Mouse (Mus musculus): ENCODE results near the gene Ptgis.
A peak's percentile ranks its signal among the peaks of the same experiment; 100 is the strongest.

Ptgis gene

DNA sequence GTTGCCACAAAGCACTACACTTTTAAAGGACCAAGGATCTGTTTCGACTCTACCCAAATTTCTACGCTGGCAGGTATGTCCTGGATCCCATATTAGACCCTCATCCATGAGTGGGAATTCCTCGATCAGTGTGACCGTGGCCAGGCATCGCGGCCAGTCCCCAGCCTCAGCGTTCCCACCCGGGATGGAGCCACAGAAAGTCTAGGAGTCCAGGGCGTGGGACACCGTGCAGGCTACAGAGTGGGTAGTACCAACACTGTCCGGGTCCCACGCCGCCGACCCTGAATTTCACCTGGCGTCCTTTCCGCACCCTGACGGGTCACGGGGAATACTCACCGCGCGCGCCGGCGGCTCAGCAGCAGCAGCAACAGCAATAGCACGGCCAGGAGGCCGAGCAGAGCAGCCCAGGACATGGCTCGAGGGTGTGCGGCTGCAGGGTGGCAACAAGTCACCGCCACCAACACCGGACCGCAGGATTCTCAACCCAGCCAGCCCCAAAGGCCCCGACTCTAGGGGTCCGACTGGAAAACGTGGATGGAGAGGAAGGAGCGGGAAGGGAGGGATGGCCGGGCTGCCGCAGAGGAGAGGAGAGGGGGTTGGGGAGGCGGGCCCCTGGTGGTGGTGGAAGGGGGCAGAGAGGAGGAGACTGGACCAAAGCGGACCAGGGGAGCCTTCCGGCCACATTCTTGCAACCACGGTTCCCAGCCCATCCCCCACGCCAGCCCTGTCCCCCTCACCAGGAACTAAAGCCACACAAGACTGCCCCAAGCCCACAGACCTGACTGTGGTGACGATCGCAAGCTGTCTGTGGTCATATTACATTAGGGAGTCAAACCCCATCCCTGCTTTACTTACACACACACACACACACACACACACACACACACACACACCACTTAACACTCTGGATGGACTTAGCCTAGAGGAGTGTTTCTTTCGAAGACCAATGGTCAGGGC is at the start of gene Ptgis:
Gene Ptgis (minus strand): TSS at position 597 of the 957 bp plus-strand sequence.
- DNase-seq (ENCODE audit: low spot score in 2 of 2): no peak

- DNase-seq (ENCODE audit: low spot score in 2 of 2): no peak
These were observed 41.1 kb upstream of the Ptgis start for GRCm38 (mm10) chr2:167281461-167281860.

DNA sequence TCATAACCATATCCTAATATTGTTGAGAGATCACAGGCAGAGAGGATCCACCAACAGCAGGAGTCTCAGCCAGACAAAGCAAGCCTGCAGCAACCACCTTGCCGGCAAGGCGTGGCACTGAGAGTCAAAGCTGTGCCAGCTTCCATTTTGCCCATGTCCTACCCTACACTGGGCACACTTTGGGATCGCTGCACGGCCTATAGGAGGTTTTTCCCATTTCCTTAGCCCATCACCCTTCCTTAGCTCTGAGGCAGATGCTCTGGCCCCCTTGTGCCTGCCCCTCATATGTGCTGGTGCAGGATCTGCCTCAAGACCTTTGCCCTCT is 40.5 kb upstream of the Ptgis start:
- DNase-seq (ENCODE audit: low spot score in 2 of 2): no peak

GRCm38 (mm10) chr2:167280090-167280985 is 39.9 kb upstream of the Ptgis start:
- peak in 1 of 2 experiments; percentile 79 for DNase-seq (ENCODE audit: low spot score in 2 of 2)

DNA sequence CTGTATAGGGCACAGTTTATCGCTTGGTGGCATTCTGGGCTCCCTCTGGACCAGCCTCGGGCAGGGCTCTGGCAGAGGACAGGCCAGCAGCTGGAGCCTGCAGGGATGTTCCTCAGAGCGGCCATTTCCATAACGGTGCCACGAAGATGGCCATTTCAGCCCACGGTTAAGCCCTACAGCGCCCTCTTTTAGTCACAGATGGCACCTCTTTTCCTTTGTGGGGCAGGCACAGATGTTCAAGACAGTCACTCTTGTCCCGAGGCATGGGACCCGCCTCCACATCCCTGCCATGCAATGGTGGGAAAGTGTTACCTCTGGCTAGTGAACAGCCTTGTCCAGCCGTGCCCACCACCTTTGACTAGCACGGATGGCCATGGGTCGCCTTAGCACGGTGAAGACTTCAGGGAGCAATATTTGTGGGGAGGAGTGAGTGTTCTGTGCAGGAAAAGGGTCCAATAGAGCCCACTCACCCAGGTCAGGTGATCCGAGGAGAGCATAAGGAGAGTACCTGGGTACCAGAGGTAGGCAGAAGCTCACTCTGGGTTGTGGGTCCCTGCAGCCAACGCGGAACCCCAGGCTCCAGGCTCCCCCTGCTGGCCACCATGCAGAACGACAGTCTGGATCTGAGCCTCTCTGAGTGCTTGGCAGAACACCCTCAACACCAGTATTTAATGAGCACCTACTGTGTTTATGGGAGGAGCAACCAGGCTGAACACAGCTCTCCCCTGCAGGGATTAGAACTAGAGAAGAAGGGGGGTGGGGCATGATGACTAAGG is 38.5 kb upstream of the Ptgis start:
- DNase-seq (ENCODE audit: low spot score in 2 of 2): peak in 1 of 2 experiments; percentile 27

DNA sequence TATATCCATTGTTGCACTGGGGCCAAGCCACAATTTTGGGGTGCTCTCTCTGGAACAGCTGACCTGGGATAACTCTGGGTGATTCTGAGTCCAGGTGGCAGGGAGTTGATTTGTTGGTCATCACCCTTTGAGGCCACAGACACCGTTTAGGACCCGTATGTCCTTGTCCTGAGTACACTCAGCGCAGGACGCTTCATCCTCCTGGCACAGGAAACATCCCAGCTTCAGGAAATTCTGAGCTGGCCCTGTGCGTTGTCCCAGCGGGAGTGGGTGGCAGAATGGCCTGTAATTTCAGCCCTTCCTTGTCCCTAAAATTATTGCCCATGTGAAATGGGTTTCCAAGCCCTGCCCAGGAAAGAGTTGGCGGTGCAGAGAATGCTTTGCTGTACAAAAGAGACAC is 37.6 kb upstream of the Ptgis start:
- no peak for DNase-seq (ENCODE audit: low spot score in 2 of 2)

- DNase-seq (ENCODE audit: low spot score in 2 of 2): no peak
These were observed 36.6 kb upstream of the Ptgis start for GRCm38 (mm10) chr2:167277026-167277425.

DNA sequence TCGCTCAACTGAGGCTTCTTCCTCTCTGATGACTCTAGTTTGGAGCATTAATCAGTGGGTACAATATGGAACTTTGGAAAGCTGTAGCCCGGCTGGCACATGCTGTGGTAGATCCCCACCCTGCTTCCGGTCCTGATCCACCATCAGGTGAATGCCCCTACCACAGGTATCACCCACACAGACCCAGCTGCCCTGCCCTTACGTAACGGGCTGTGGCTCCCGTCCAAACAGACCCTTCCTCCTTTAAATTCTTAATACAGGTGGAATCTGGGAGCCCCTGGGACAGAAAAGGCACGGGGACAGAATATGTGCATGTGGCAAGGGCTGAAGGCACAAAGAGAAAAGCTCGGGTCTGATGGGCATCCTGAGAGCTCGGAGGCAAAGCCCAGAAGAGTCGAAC is 35.5 kb upstream of the Ptgis start:
- DNase-seq (ENCODE audit: low spot score in 2 of 2): no peak

DNA sequence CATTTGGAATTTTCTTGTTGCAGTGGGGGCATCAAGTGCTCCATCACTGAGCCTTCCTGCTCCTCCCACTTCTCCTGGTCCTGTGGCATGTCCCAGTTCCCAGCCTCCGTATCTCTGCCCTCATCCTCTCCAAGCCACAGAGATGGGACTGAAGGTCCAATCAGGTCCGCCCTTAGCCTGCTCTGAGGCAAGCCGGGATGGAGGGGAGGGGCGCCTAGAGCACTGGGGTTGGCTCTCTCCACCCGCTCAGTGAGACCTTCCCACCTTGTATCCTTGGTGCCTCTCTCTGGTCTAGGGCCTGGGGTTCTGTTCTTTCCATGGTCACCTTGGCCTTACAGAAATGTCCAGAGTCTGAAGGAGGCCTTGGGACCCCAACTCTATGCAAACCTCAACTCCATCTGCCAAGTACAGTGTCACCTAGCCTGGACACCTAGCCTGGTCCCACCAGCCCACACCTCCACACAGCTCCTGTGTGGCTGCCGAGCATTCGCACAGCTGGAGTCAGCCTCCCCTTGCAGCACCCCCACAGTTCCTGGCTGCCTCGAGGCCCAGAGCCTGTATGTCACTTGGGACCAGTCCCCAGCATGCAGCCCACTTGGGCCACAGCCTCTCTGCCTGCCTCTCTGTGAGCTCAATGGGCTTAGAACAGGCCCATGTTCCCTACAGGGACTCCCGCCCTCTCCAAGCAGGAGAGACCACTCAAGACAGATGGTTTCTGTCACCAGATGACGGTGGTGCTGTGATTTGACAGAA is 34.5 kb upstream of the Ptgis start:
- no peak for DNase-seq (ENCODE audit: low spot score in 2 of 2)

DNA sequence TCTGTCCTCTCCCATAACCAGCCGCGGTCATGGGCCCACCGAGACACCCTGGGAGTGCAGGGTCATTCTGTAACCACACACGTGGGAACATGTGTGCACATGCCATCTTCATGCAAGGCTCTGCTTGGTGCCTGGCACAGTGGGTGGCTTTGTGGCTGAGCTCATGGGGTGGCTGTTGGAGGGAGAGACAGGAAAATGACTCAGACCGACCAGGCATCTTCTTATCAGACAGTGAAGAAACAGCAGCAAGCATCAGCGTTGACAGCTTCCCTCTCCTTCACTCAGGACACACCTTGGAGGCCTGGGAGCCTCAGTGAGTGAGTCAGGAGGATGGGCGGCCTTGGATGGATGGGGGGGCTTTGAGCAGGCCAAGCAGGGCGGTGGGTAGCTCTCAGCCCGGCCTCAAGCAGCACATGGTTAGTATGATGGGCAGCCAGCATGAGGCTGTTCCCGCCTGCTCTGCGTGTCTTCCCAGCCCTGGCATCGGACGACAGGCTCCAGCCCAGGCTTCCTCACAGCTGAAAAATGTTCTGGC is 32.9 kb upstream of the Ptgis start:
- DNase-seq (ENCODE audit: low spot score in 2 of 2): no peak

DNA sequence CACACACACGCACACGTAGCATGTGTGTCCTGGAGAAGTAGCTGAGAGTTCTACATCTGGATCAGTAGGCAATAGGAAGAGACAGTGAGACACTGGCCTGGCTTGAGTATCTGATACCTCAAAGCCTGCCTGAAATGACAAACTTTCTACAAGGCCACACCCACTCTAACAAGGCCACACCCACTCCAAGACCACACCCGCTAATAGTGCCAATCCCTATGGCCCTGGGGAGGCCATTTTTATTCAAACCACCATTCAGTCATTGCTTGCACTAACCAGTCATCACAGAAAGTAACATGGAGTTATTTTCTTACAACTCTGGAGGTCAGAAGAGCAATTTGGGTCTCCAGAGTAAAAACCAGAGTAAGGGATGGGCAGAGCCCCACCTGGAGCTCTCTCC is 32.3 kb upstream of the Ptgis start:
- no peak for DNase-seq (ENCODE audit: low spot score in 2 of 2)

DNA sequence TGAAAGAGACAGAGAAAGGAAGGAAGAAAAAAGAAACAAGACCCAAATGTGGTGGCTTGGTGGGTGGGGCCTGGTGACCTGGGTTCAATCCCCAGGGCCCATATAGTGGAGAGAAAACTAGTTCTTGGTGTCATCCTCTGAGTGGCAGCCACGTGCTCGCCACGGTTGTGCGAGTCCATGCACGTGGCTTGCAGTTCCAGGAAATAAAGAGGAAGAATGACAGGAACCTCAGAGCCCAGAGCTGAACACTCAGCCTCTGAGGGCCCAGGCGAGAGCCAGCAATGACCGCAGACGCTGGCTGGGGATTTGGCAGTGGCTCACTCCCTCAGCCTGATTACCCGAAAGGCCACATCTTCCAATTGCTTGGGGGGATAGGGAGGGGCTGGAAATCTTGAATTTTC is 30.7 kb upstream of the Ptgis start:
- DNase-seq (ENCODE audit: low spot score in 2 of 2): no peak

DNA sequence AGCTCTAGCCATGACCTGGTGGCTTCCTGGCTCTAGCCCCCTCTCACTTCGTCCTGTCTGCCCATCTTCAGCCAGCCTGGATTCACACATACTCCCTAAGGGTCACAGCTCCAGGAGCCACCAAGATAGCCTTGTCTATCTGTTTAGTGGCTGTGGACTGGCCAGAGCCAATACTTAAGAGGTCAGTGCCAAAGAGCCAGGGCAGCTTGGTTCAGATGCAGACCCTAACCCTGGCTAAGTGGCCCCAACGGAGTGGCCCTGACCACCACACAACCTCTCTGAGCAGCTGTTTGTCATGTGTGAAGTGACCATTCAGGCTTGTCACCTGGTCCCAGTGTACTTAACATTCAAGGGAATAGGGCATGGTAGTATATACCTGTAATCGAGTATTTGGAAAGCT is 30.1 kb upstream of the Ptgis start:
- no peak for DNase-seq (ENCODE audit: low spot score in 2 of 2)

GRCm38 (mm10) chr2:167268721-167269120 is 28.3 kb upstream of the Ptgis start:
- no peak for DNase-seq (ENCODE audit: low spot score in 2 of 2)

DNA sequence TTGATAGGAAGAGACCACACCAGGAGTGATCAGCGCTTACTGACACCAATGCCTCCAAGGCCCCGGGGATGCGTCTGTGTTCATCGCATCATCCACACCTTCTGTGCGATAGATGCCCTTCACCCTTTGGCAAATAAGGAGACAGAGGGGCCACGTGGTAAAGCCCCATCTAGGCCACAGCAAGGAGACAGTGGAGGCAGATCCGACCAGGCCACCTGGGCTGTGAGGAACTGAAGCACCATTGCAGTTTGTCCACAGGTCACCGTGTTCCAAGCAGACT is 27.9 kb upstream of the Ptgis start:
- no peak for DNase-seq (ENCODE audit: low spot score in 2 of 2)

GRCm38 (mm10) chr2:167267531-167268410 is 27.4 kb upstream of the Ptgis start:
- peak; percentile 29 to 49 for DNase-seq (ENCODE audit: low spot score in 2 of 2)

DNA sequence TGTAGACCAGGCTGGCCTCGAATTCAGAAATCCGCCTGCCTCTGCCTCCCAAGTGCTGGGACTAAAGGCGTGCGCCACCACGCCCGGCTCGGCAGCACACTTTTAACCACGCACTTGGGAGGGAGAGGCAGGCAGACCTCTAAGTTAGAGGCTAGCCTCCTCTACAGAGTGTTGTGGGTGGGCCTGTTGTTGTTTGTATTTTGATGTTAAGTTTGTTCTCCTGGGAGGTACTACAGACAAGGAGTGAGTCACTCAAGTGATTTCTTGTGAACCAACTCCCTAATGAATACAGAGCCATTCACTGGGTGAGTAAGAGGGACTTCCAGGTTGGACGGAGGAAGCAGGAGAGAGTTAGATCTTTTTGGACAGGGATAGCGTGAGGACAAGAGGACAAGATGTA is 25.8 kb upstream of the Ptgis start:
- no peak for DNase-seq (ENCODE audit: low spot score in 2 of 2)

DNA sequence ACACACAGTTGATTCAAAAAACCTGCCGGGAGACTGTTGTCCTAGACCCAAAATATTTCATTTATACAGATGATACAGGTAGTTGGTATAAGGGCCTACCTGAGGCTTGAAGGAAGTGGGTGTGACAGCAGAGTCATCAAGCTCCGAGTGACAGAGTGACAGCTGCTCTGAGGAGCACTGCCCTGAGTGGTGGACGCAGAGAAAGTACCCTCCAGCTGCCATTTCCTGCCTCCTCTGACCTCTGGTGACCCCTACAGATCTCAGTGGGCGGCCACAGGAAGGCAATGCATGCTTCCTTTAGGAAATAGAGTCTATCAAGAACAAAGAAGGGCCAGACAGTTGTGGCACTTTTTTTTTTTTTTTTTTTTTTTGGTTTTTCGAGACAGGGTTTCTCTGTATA is 25.4 kb upstream of the Ptgis start:
- no peak for DNase-seq (ENCODE audit: low spot score in 2 of 2)

DNA sequence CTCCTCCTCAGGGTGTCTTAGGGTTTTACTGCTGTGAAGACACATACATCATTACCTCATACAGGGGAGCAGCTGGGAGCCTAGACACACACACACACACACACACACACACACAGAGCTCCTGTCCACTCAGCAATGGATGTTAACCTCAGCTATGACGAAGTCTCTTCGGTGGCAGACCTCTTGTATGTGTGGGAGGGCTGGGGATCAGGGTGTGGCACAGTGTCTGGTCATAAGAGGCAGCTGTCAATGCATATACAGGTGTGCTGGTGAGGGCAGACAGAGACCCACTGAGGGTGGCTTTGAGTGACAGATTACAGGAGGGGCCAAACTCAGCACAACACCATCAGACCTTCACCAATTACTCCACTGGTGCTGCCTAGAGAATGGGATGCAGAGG is 24.6 kb upstream of the Ptgis start:
- no peak for DNase-seq (ENCODE audit: low spot score in 2 of 2)

DNA sequence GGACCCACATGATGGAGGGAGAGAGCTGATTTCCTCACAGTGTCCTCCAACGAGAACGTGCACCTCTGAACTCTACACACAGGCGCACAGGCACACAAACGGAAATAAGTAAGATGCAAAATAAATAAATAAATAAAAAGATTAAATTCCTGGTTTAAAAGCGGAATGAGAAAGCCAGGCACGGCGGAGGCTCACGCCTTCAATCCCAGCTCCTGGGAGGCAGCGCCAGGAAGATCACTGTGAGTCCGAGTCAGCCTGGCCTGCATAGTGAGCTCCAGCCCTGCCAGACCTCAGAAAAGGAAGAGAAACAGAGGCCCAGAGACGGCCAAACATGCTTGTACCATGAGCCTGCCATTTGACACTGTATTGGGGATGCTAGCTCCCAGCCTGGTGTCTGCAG is 23.5 kb upstream of the Ptgis start:
- no peak for DNase-seq (ENCODE audit: low spot score in 2 of 2)

All from left cerebral cortex, adult 9 months (tissue).